Mouse (Mus musculus) MN1 (cell line): ENCODE results near the gene Snx7.

Experiments
- DNase-seq: peaks from one replicate; pipeline ENCODE4 v3.0.0-alpha.2; 2016; ENCODE audit warnings: low spot score

The Snx7 gene

GRCm38 (mm10) chr3:117868637-117869323, at the start of gene Snx7:
TSS of gene Snx7 (minus strand) at chr3:117868936.
- peak; percentile 89 for DNase-seq

- no peak for DNase-seq
These were observed 46.7 kb upstream of the Snx7 start for GRCm38 (mm10) chr3:117915420-117915819.

GRCm38 (mm10) chr3:117893736-117894135, 25.0 kb upstream of the Snx7 start:
- DNase-seq = no peak

- DNase-seq = no peak
These were observed 6.7 kb upstream of the Snx7 start for GRCm38 (mm10) chr3:117875450-117875849.

- DNase-seq = no peak
These were observed 4.6 kb upstream of the Snx7 start for GRCm38 (mm10) chr3:117873209-117873863.

- DNase-seq = no peak
These were observed 584 bp upstream of the Snx7 start for GRCm38 (mm10) chr3:117869324-117869715.

- no peak for DNase-seq
These were observed 645 bp downstream of the Snx7 start for GRCm38 (mm10) chr3:117868091-117868490.

- no peak for DNase-seq
These were observed 1.9 kb downstream of the Snx7 start for GRCm38 (mm10) chr3:117866696-117867407.

- DNase-seq = no peak
These were observed 3.1 kb downstream of the Snx7 start for GRCm38 (mm10) chr3:117865621-117866020.

GRCm38 (mm10) chr3:117862951-117863350, 5.8 kb downstream of the Snx7 start:
- no peak for DNase-seq

- no peak for DNase-seq
These were observed 6.7 kb downstream of the Snx7 start for GRCm38 (mm10) chr3:117861977-117862434.

GRCm38 (mm10) chr3:117858996-117859395, 9.7 kb downstream of the Snx7 start:
- no peak for DNase-seq

GRCm38 (mm10) chr3:117853729-117854128, 15.0 kb downstream of the Snx7 start:
- DNase-seq = no peak

- no peak for DNase-seq
These were observed 16.7 kb downstream of the Snx7 start for GRCm38 (mm10) chr3:117852054-117852361.

- DNase-seq = no peak
These were observed 17.3 kb downstream of the Snx7 start for GRCm38 (mm10) chr3:117851278-117852053.

- DNase-seq = no peak
These were observed 19.9 kb downstream of the Snx7 start for GRCm38 (mm10) chr3:117848866-117849265.

- no peak for DNase-seq
These were observed 26.1 kb downstream of the Snx7 start for GRCm38 (mm10) chr3:117842658-117843057.

GRCm38 (mm10) chr3:117839867-117840545, 28.7 kb downstream of the Snx7 start:
- DNase-seq = no peak

- no peak for DNase-seq
These were observed 30.7 kb downstream of the Snx7 start for GRCm38 (mm10) chr3:117838020-117838419.

GRCm38 (mm10) chr3:117826486-117827200, 42.1 kb downstream of the Snx7 start:
- DNase-seq = no peak

GRCm38 (mm10) chr3:117823218-117823617, 45.5 kb downstream of the Snx7 start:
- no peak for DNase-seq
